Mouse (Mus musculus) cerebellum, adult 2 months (tissue): Measurements from ENCODE around the gene Arl15. TPM values are rescaled to one million over a fixed set of nuclear protein-coding genes. Genes with fewer than 3 reads are reported as not detected.
A peak's percentile ranks its signal among the peaks of the same experiment; 100 is the strongest.

ENCODE experiments used
- DNase-seq, 2 experiments: peaks; one replicate each; pipeline ENCODE4 v3.0.0; 2021
- H3K27ac ChIP-seq: fragments of 200-500 bp; 2 replicates; pipeline ENCODE4 v1.5.1; 2012; ENCODE audit warnings: low read length, control low read depth, inconsistent platforms; ENCODE audit not compliant: insufficient read depth
- H3K27me3 ChIP-seq: fragments of 200-500 bp; 2 replicates; pipeline ENCODE4 v1.6.1; 2012; ENCODE audit warnings: inconsistent platforms, mild to moderate bottlenecking, low read length, moderate library complexity; ENCODE audit not compliant: control insufficient read depth, insufficient read depth
- H3K4me1 ChIP-seq: fragments of 200-500 bp; 2 replicates; pipeline ENCODE4 v1.6.1; 2011; ENCODE audit warnings: low read length; ENCODE audit not compliant: control insufficient read depth, insufficient read depth
- H3K4me3 ChIP-seq: fragments of 200-500 bp; replicated peaks from 2 replicates; pipeline ENCODE3; 2011; ENCODE audit warnings: mild to moderate bottlenecking, low read depth, low read length, control low read depth; ENCODE audit not compliant: insufficient read depth
- CTCF ChIP-seq: fragments of 200-500 bp; IDR thresholded peaks from 2 replicates; pipeline ENCODE4 v1.5.1; 2011; ENCODE audit warnings: low read depth, mild to moderate bottlenecking, control low read depth, low read length, moderate library complexity, borderline replicate concordance; ENCODE audit not compliant: insufficient read depth
- POLR2A ChIP-seq: fragments of 200-500 bp; IDR thresholded peaks from 2 replicates; pipeline ENCODE4 v1.6.1; 2011; ENCODE audit warnings: low read length, control low read depth, borderline replicate concordance; ENCODE audit not compliant: insufficient read depth
- WGBS: fragments of 180-500 bp; shearing (Covaris S2); methylation state at CpG from one replicate; pipeline ENCODE4 v1.1.7; 2018; 5-methylcytosine and 5-hydroxymethylcytosine counted together
- polyA plus RNA-seq: library from polyadenylated mRNA; depleted of rRNA; stranded (reverse); fragments of >200 nt; gene quantifications from 2 replicates; pipeline ENCODE4 v1.2.3, GENCODE M21; 2012

The Arl15 gene
- polyA plus RNA-seq, 1 experiment, result 10.3 TPM

DNA sequence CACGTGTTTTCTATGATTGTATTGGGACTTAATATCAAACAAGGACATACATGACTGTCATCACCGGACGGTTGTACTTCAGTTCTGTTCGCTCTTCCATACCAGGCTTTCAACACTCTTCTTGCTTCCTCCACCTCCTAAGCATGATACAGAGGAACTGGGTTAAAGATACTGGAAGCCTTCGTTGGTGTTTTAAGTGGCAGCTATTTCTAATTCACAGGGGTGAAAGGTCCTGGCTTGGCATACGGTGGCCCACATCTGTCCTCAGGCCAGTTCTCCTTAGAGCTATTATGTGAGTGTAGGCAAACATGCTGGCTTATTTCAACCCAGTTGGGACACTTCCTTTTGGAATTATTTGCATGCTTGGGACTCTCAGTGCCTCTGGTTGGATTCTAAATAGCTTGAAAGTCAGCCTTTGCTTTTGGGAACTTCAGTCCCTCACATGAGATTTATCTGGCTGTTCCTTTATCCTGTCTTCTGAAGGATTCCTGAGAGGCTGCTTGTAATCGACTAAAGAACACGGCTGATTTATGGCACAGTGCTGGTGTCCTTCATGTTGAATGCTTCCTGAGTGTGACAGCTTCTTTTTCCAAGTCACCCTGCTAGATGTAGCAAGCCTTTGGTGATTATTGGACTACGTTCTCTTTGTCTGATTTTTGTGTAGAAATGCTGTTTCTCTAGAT is 17.7 kb downstream of the Arl15 start:
- Histone ChIP-seq H3K27ac (no peak overlapping the region), H3K4me1 (no peaks in the 10 kb centered on the region), H3K4me3 (no peak overlapping the region), H3K27me3 (no peaks in the 10 kb centered on the region)
- TF ChIP-seq CTCF (no peak), POLR2A (no peak)
- no peak for DNase-seq
- WGBS, result 62% methylated on average over 9 of the region's 9 CpGs

DNA sequence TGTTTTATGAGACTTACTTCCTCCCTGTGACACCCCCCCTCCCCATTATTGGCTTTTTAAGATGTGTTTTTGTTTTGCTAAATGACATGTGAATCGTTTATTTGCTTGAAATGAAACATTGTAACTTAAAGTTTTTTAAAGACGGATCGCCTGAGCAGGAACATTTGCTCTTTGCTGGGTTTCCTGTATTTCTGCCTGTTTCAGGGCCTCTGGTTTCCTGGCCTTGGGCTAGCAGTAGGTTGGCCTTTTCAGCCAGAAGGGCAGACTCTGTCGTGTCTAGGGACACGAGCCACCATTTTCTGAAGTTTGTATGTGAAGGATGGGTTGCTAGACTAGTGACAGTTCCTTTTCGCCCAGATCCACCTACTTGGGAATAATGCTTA is 18.3 kb downstream of the Arl15 start:
- TF ChIP-seq POLR2A, result no peak
- TF ChIP-seq CTCF, result no peak
- no peaks in the 10 kb centered on the region for H3K27me3 ChIP-seq
- H3K4me3 ChIP-seq, result no peak overlapping the region
- H3K27ac ChIP-seq, result no peak overlapping the region
- no peak for DNase-seq
- 87% methylated on average over 6 of the region's 6 CpGs for WGBS
- H3K4me1 ChIP-seq, result no peaks in the 10 kb centered on the region

DNA sequence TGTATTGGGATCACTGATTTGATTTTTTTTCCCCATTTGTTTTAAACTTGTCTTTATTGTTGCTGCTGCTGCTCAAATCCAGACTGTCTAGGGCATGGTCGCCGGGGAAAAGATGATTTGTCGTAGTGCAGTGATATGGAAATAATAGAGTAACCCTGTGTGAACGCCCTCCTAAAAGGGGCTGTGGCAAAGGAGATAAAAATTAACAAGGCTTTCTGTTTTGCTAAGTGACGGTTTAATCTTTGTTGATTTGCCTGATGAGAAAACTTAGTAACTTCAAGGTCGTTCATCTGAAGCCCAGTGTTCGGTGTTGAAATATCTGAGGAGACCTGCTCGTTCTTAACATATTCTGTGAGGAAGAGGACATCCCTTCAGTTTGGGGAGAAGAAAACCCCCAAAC is 19.8 kb downstream of the Arl15 start:
- 83% methylated on average over 8 of the region's 8 CpGs for whole genome bisulfite sequencing
- no peak for DNase-seq

DNA sequence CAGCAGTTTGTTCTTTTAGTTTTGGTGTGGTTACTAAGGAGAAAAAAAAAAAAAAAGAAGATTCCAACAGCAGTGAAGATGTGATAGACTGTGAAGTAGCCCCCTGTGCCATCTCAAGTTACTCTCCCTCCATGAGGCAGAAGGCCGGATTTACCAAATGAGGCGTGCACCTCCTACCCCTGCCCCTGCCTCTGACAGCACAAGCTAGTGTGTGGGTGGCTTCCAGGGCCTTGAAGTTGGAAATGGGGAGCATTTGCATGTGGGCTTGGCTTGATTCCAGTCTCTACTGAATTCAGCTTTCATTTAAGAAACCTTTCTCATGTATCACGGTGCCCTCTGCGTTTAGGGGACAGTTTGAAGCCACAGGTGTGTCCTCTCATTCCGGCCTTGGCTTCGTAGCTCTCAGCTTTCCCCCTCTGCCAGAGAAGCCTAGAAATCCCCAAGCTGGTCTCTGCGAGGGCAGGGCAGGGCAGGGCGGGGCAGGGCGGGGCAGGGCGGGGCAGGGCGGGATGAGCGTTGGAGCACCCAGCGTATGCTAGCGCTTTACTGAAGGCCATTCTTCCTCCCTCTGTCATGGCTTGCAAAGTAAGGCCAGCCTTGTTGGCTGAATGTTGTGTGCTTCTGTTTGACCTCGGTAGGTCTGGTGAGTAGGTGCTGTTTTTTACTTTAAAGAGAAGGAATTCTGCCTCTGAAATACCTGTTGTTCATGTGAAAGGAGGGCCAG is 21.6 kb downstream of the Arl15 start:
- 63% methylated on average over 15 of the region's 15 CpGs for WGBS
- TF ChIP-seq POLR2A (no peak), CTCF (no peak)
- no peak for DNase-seq

More for the DNA sequence above, 19.8 kb downstream of the Arl15 start:
- TF ChIP-seq POLR2A (no peak), CTCF (no peak)
- Histone ChIP-seq H3K27ac (no peak overlapping the region), H3K4me3 (no peak overlapping the region), H3K4me1 (peaks cover 3% of the 10 kb centered on the region; the same call in 1 of the 2 replicates), H3K27me3 (no peaks in the 10 kb centered on the region)

DNA sequence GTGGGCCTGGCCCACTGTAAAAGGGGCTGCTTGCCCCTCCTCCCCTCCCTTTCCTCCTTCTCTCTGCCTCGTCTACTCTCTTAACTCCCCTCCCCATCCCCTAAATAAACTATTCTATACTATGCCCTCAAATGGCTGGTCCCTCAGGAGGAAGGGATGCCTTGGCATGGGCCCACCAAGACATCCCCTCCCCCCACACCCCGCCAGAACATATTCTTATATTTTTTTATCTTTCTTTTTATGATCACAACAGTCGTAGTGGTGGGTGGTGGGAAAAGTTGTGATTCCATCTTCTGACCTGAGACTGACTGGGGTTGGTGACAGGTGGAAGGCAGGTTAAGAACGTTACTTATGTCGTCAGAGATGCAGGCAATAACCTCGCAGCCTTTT is 22.1 kb downstream of the Arl15 start:
- no peak for DNase-seq
- H3K27ac ChIP-seq, result no peak overlapping the region
- WGBS, result 76% methylated on average over 6 of the region's 6 CpGs

More for the DNA sequence above, 21.6 kb downstream of the Arl15 start:
- H3K27me3 ChIP-seq, result no peaks in the 10 kb centered on the region
- no peak overlapping the region for H3K4me3 ChIP-seq
- no peak overlapping the region for H3K27ac ChIP-seq
- peaks cover 3% of the 10 kb centered on the region; the same call in 1 of the 2 replicates for H3K4me1 ChIP-seq

DNA sequence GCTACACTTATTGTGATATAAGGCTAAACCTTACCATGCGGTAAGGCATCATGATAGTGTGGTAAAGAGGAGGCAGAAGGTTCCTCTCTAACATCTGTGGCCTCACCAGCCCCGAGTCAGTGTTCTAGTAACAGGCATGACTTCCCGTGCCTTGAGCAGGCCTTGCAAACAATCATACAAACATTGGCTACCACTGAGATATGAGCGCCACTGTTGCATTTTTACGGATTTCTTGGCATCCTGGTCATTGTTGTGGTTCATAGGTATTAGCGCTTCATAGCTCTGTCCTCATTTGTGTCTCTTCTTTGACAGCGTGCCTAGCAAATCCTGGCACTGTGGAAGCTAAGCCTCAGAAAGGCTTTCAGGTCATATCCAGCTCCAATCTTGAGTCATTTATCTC is 24.7 kb downstream of the Arl15 start:
- Histone ChIP-seq H3K4me3 (no peak overlapping the region), H3K4me1 (peaks cover 13% of the 10 kb centered on the region; the same call in 1 of the 2 replicates), H3K27ac (no peak overlapping the region), H3K27me3 (no peaks in the 10 kb centered on the region)
- no peak for DNase-seq
- TF ChIP-seq CTCF, result no peak
- no peak for TF ChIP-seq POLR2A
- 88% methylated on average over 7 of the region's 7 CpGs for WGBS

More for the DNA sequence above, 22.1 kb downstream of the Arl15 start:
- Histone ChIP-seq H3K4me3 (no peak overlapping the region), H3K27me3 (no peaks in the 10 kb centered on the region), H3K4me1 (peaks cover 4% of the 10 kb centered on the region; the same call in 1 of the 2 replicates)
- no peak for TF ChIP-seq CTCF
- no peak for TF ChIP-seq POLR2A

DNA sequence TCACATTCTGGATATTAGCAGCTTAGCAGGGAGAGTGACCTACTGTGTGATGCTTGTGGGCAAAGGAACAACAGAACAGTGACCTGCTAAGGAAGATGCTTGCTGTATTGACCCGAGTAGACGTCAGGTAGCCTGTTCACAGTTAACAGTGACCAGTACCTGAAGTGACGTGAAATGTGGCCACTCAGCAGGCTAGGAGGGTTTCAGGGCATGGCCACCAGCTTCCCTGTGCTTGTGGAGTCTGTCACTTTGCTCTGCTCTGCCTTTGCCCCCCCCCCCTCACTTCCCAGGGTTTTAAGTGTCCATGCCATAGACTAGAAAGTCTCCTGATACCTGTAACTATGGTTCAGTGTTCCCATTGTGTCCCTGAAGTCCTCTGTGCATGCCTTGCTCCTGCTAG is 25.9 kb downstream of the Arl15 start:
- Histone ChIP-seq H3K27ac (no peak overlapping the region), H3K4me1 (peaks cover 13% of the 10 kb centered on the region; the same call in 1 of the 2 replicates), H3K27me3 (no peaks in the 10 kb centered on the region), H3K4me3 (no peak overlapping the region)
- TF ChIP-seq CTCF (no peak), POLR2A (no peak)
- 76% methylated on average over 3 of the region's 3 CpGs for WGBS
- DNase-seq, result no peak

DNA sequence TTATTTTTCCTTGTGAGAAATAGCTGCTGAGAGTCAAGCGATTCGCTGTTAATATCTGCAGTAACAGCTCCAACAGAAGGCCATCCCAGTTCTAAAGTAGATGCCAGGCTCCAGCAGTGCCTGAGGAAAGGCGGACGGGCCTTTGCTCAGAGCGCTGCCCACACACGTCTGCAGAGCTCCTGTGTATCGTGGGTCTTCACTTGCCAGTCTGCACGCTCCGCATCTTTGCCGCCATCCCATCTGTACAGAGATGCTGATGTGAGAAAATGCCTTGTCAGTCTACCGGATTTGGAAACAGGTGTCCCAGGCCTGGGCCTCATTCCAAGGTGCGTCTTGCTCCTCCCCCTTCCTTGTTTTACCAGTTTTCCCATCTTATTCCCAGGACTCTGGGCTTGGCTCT is 27.6 kb downstream of the Arl15 start:
- Histone ChIP-seq H3K4me3 (no peak overlapping the region), H3K4me1 (peaks cover 13% of the 10 kb centered on the region; the same call in 1 of the 2 replicates), H3K27me3 (no peaks in the 10 kb centered on the region), H3K27ac (no peak overlapping the region)
- TF ChIP-seq CTCF (no peak), POLR2A (no peak)
- DNase-seq, result peak; percentile 19 to 20
- WGBS, result 30% methylated on average over 12 of the region's 12 CpGs
